Mouse (Mus musculus) embryo, embryonic 11 days (tissue): ENCODE data around the gene Gm906.
"Not testable (repeated sequence)": the region's sequence is repeated elsewhere in the genome, so short reads cannot be mapped to it uniquely, and the experiment has no call there.

Source experiments
- DNase-seq: peaks from one replicate; pipeline ENCODE4 v3.0.0-alpha.2; 2015

The Gm906 gene

DNA sequence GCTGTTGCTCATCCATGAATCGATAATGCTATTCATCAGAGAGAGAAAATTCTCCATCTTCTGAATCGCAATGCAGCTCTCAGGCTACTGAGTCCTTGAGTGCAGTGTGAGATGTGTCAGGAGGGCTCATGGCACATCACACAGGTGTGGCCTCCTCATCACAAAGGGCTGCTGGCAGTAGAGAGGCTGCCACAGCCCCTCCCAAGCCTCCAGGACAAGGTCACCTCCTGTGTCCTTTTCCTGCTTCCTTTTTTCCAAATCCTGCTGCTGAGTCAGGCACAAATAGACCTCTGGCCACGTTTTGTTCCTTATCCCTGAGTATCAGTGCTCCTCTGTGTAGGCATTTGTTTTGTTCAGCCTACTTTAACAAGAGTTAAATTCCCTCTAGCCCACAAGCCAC is at the start of gene Gm906:
Gene Gm906 (minus strand): TSS at position 101 of the 400 bp plus-strand sequence.
- DNase-seq, result not testable (repeated sequence)

DNA sequence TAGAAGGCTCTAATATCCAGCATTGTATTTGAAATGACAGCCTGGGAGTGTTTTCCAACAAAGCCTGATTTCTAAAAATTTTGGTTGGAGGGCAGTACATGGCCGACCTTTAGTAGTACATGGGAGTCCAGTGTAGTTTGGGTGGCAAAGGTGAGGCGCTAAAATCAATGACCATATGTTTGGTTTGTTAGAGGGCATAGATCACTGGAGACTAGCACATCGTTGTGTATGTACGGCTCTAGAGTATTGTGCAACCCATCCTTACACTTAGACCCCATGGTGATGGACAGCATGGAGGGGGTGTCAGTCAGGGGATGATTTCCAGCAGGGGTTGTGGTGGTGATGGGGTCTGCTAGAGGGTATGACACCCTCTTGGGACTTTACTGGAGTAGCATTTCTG is 33.2 kb upstream of the Gm906 start:
- DNase-seq, result not testable (repeated sequence)

DNA sequence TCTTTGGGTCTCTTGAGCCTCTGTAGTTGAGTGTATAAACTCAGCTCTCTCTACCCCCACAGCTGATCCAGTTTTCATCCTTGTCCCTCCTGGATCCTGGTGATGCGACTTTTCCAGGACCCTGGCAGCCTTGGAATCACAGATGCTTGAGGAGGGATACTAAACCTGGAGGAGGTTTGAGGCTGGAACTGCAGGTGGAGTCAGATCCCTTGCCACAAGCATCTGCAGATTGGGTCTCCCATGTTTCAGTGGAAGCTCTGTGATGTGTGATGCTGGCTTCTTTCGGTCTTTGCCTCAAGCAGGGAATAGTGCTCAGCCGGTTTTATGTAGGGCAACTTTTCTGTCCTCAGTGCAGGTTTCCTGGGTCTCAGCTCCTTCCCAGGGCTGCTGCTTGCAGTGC is 13.6 kb downstream of the Gm906 start:
- no peak for DNase-seq

GRCm38 (mm10) chr13:50211842-50212241 is 38.3 kb downstream of the Gm906 start:
- DNase-seq, result peak; percentile 23

GRCm38 (mm10) chr13:50210191-50210590 is 39.9 kb downstream of the Gm906 start:
- DNase-seq, result not testable (repeated sequence)

- not testable (repeated sequence) for DNase-seq
Measured at GRCm38 (mm10) chr13:50209651-50210050, 40.5 kb downstream of the Gm906 start.

- DNase-seq, result no peak
Measured at GRCm38 (mm10) chr13:50207966-50208365, 42.1 kb downstream of the Gm906 start.

- DNase-seq, result not testable (repeated sequence)
Measured at GRCm38 (mm10) chr13:50196831-50197230, 53.3 kb downstream of the Gm906 start.
